Mouse (Mus musculus): ENCODE results near the gene H2-K1.

- TF ChIP-seq CTCF (IDR thresholded peaks at IDR 0.05; ENCODE audit: borderline replicate concordance, control insufficient read depth, extremely low read depth, insufficient read depth, low read length, poor library complexity) (no peak), POLR2A (IDR thresholded peaks at IDR 0.05; ENCODE audit: control insufficient read depth, extremely low read depth, insufficient read depth, low read length, poor library complexity) (no peak)
Measured at GRCm38 (mm10) chr17:34045941-34046340, 45.8 kb upstream of the H2-K1 start.
